Mouse (Mus musculus): ENCODE data around the gene Uncx.
"Not testable (repeated sequence)": the region's sequence is repeated elsewhere in the genome, so short reads cannot be mapped to it uniquely, and the experiment has no call there.

Gene Uncx

GRCm38 (mm10) chr5:139564663-139565062 lies 21.4 kb downstream of the Uncx start:
- DNase-seq (ENCODE audit: low spot score), result no peak

GRCm38 (mm10) chr5:139565462-139565861 lies 22.2 kb downstream of the Uncx start:
- DNase-seq (ENCODE audit: low spot score), result no peak

DNA sequence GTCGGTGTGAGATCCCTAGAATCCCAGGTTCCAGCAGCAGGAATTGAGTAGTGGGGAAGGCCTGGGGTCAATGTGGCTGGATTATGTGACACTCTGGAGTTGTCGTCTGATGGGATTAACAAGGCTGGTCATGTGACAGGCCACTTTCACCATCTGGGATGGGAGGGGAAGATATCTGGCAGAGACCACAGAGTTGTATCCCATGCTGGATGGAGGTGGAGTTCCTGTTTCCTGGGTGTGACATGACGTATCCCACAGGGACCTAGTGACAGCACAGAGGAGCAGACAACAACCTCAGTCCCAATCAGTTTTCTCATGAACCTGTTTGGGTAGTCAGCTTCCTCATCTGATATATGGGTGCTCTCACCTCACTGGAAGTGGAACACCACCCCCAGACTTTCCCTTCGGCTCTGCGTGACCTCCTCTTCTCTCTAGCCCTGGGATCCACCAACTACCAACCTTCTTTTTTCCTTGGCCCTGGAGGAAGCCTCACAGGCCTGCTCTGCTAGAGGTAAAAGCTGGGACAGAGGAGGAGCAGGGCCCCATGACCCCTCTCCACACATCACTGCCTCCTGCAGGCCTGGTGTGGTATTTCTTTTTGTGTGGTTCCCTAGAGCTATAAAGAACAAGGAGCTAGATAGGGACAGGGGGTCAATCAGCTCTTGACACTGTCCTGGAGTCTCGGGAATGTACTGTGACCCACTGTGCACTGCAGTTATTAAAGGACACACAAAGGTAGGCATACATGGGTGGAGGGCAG lies 23.5 kb downstream of the Uncx start:
- no peak for DNase-seq (ENCODE audit: low spot score)

DNA sequence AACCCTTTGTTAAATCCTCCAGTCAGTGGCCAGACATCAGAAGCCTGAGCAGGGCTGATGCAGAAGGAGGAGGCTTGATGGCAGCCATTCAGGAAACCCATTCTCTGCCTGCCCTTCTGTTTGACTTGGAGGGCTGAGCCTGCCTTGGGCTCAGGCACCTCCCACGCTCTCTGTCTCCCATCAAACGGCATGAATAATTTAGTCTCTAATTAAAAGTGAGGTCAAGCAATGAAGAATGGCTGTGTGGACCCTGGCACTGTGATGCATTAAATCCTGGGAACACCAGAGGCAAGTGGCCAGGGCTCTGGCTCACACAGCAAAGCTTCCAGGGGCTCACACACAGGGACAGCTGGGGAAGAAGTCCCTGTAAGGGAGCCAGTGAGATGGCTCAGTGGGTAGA lies 24.8 kb downstream of the Uncx start:
- no peak for DNase-seq (ENCODE audit: low spot score)

DNA sequence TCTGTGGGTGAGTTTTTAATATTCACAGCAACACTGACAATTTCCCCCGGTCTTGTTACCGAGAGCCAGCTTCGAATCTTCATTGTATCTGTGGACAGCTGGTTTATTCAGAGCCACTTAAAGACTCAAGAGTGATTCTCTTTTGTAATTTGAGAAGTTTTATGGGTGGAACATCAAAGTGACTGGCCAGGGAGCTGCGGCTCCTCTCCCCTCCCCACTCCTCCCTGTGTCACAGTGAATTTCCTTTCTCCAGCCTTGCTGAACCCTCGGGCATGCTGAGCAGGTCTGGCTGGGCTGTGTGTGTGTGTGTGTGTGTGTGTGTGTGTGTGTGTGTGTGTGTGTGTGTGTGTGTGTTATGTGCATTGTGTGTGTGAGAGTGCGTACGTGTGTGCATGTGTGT lies 29.2 kb downstream of the Uncx start:
- no peak for DNase-seq (ENCODE audit: low spot score)

DNA sequence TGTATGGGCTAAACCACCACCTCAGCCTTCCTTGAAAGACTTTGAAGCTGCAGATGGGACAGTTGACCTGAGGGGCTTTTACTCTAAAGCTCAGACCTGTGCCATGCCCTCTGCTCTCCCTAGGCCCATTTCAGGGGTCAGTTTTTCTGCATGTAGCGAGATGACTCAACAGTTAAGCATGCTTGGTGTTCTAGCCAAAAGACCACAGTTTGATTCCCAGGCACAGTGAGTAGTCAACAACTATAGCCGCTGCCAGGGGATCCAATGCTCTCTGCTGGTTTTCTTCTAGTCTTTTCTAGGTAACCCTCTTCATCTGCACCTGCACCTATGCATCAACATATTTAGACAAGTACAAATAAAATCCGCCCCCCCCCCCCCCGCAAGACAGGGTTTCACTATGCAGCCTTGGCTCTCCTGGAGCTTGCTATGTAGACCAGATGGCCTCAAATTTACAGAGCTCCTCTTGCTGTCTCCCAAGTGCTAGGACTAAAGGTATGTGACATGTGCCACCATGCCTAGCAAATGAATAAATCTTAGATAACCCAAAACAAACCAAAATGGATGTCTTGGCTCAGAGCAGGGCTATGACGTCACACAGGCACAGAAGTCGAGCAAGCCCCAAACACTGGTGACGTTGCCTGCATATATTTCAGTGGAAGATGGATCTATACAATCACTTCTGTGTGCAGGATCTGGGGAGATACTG lies 30.5 kb downstream of the Uncx start:
- no peak for DNase-seq (ENCODE audit: low spot score)

DNA sequence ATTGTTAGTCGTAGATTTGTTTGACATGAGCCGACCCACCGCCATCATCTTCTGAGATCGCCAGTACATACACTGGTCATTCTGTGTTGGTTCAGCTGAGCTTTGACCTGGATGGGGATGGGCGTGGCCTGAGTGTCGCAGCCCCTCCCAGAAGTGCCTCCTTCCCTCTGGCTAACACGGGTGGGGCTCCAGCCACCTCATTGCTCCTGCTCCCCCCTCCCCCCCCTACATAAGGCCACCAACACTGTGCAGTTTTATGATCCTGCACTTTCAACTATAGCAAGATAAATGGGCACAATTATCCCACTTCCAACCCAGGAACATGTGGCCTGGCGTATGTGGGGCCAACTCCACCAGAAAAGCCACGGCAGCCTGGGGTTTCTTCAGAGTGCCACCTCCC lies 31.8 kb downstream of the Uncx start:
- DNase-seq (ENCODE audit: low spot score), result no peak

- no peak for DNase-seq (ENCODE audit: low spot score)
Measured at GRCm38 (mm10) chr5:139580171-139580743, 37.0 kb downstream of the Uncx start.

DNA sequence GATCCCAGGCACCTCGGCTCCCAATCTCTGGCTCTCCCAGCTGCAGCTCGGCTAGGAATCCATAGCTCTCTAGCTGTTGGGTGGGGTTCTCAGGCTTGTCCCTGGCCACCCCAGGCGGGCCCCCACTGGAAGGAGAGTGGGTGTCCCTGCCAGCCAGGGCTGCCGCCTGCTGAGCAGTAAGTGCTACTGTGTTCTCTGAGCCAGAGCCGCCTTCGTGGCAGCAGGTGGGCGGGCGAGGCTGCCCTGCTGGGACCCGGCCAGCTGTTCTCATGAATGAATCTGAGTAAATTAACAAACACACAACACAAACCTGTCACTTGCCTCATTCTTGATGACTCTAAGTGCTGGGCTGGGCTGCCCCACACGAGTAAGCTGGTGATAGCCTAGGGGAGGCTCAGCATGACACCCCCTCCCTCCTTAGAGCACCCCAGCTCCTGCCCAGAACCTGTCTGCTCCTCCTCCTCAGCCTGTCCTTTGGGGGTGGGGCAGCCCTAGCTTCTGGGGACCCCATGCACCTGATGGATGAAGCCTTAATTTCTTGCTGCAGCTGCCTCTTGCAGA lies 38.1 kb downstream of the Uncx start:
- no peak for DNase-seq (ENCODE audit: low spot score)

- no peak for DNase-seq (ENCODE audit: low spot score)
Measured at GRCm38 (mm10) chr5:139584971-139585747, 41.9 kb downstream of the Uncx start.

DNA sequence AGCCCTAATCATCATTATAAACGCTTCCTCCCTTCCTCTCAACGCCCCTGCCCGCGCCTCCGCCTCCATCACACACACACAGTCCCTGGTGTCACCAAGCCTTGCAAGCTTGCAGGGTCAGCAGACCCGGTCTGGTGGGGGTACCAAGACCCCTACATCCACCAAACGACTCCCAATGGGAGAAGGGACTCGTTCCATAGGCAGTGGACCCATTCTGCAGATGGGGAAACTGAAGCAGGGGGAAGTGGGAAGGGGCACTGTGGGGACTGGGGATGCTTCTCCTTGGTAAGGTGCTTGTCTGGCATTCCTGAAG lies 42.4 kb downstream of the Uncx start:
- no peak for DNase-seq (ENCODE audit: low spot score)

- DNase-seq (ENCODE audit: low spot score), result not testable (repeated sequence)
Measured at GRCm38 (mm10) chr5:139587459-139587858, 44.2 kb downstream of the Uncx start.

GRCm38 (mm10) chr5:139590682-139591360 lies 47.5 kb downstream of the Uncx start:
- not testable (repeated sequence) for DNase-seq (ENCODE audit: low spot score)

DNA sequence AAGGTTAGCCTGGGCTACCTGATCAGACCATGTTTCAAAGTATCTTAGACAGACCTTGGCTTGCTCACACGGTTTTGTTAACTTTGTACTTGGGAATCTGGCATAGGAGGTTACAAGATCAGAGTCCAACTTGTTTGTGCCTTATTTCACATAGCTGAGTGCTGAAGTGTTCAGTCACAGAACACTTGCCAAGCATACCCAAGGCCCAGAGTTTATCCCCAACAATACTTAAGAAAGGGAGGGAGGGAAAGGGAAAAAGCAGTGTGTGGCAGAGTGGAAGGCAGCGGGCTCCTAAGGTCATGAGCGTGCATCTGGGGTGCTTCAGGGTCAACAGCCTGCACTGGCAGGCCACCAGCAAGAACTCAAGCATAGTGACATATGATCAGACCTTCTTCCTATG lies 48.7 kb downstream of the Uncx start:
- no peak for DNase-seq (ENCODE audit: low spot score)

GRCm38 (mm10) chr5:139592850-139593249 lies 49.6 kb downstream of the Uncx start:
- no peak for DNase-seq (ENCODE audit: low spot score)

- no peak for DNase-seq (ENCODE audit: low spot score)
Measured at GRCm38 (mm10) chr5:139593746-139594145, 50.5 kb downstream of the Uncx start.

- DNase-seq (ENCODE audit: low spot score), result no peak
Measured at GRCm38 (mm10) chr5:139595001-139595400, 51.7 kb downstream of the Uncx start.

Data from testis, postnatal 14 days (tissue).